7 mouse cellular contexts compared by ENCODE assay signal in the genomic region with DNA sequence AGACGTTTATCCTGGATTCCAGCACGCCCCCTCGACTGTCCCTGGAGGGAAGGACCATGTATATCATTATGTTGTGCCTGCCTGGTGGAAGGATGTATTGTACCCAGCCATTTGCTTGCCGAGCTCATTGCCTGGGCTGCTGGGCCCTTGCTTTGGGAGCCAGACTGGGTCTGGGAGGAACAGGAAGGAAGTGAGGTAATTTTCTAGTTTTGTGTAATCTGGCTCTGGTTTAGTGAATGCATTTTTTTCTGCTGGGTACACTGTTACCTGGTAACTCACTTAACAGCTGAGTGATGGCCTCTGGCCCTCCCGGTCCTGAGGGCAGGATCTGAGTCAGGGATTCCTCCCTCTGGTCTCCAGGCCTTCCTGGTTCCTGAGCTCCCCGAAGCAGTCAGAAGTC. TPM values are rescaled to one million over a fixed set of nuclear protein-coding genes. Genes with fewer than 3 reads are reported as not detected.
DNase-seq lines count a peak whose midpoint lies in the region; ATAC-seq and TF ChIP-seq lines count a peak whose summit lies in the region.

No protein-coding gene starts in this region.

- H3K27ac ChIP-seq in forebrain, embryonic 16.5 days (ENCODE audit: low read length) = no peak overlapping the region
- H3K27ac ChIP-seq in hindbrain, postnatal 0 days = peak overlapping the region; percentile 22; the same call in 1 of the 2 replicates
- H3K27ac ChIP-seq in neural tube, embryonic 15.5 days (replicated peaks) = peak overlapping the region; percentile 64; the same call in 1 of the 2 replicates

- no peak for TF ChIP-seq CTCF in hindbrain, postnatal 0 days (IDR thresholded peaks at IDR 0.05; ENCODE audit: low read depth)

- 33% methylated on average over 6 of the region's 6 CpGs for WGBS in forebrain, embryonic 16.5 days
- WGBS in hindbrain, postnatal 0 days = 26% methylated on average over 6 of the region's 6 CpGs
- WGBS in neural tube, embryonic 15.5 days = 23% methylated on average over 6 of the region's 6 CpGs

- no peak overlapping the region for H3K4me3 ChIP-seq in forebrain, embryonic 16.5 days (replicated peaks; ENCODE audit: low read length)
- no peak overlapping the region for H3K4me3 ChIP-seq in hindbrain, postnatal 0 days (ENCODE audit: low read length)
- H3K4me3 ChIP-seq in neural tube, embryonic 15.5 days (replicated peaks) = no peak overlapping the region

- H3K27me3 ChIP-seq in forebrain, embryonic 16.5 days (replicated peaks; ENCODE audit: control insufficient read depth, insufficient read depth, low read length) = no peaks in the 10 kb centered on the region
- no peaks in the 10 kb centered on the region for H3K27me3 ChIP-seq in hindbrain, postnatal 0 days (ENCODE audit: insufficient read depth, low read length)
- H3K27me3 ChIP-seq in neural tube, embryonic 15.5 days (replicated peaks) = no peaks in the 10 kb centered on the region

- DNase-seq in right cerebral cortex, adult 18-20 months = peak; percentile 13
- no peak for DNase-seq in right cerebral cortex, postnatal 10 days (ENCODE audit: low spot score in 2 of 2)
- DNase-seq in hindbrain, postnatal 0 days (ENCODE audit: low spot score) = peak; percentile 22
- no peak for DNase-seq in urinary bladder, adult 2 months (ENCODE audit: low spot score)
- no peak for DNase-seq in left cerebral cortex, adult 11 months (ENCODE audit: low spot score)

- H3K36me3 ChIP-seq in forebrain, embryonic 16.5 days (ENCODE audit: control insufficient read depth, insufficient read depth) = no peaks in the 10 kb centered on the region
- no peaks in the 10 kb centered on the region for H3K36me3 ChIP-seq in hindbrain, postnatal 0 days (ENCODE audit: insufficient read depth, low read length)
- H3K36me3 ChIP-seq in neural tube, embryonic 15.5 days = no peaks in the 10 kb centered on the region

- no peaks in the 10 kb centered on the region for H3K9me3 ChIP-seq in forebrain, embryonic 16.5 days (ENCODE audit: control insufficient read depth, low read length)
- H3K9me3 ChIP-seq in hindbrain, postnatal 0 days (ENCODE audit: low read length) = no peaks in the 10 kb centered on the region
- H3K9me3 ChIP-seq in neural tube, embryonic 15.5 days (replicated peaks) = no peaks in the 10 kb centered on the region

- peak; percentile 39 for ATAC-seq in forebrain, embryonic 16.5 days
- ATAC-seq in hindbrain, postnatal 0 days = peak; percentile 52; the same call in 1 of the 2 replicates
- ATAC-seq in neural tube, embryonic 15.5 days (ENCODE audit: low FRiP score) = peak; percentile 56

- H3K9ac ChIP-seq in forebrain, embryonic 16.5 days (replicated peaks; ENCODE audit: low read depth, low read length) = no peak overlapping the region
- no peak overlapping the region for H3K9ac ChIP-seq in hindbrain, postnatal 0 days (replicated peaks; ENCODE audit: low read length)
- no peak overlapping the region for H3K9ac ChIP-seq in neural tube, embryonic 15.5 days (replicated peaks)

- H3K4me2 ChIP-seq in forebrain, embryonic 16.5 days (ENCODE audit: low read length) = no peak overlapping the region
- no peak overlapping the region for H3K4me2 ChIP-seq in hindbrain, postnatal 0 days (ENCODE audit: low read depth, low read length)
- H3K4me2 ChIP-seq in neural tube, embryonic 15.5 days = no peak overlapping the region

- H3K4me1 ChIP-seq in forebrain, embryonic 16.5 days (replicated peaks; ENCODE audit: control insufficient read depth, insufficient read depth, low read length) = peaks cover 9% of the 10 kb centered on the region
- peaks cover 6% of the 10 kb centered on the region; the same call in 1 of the 2 replicates for H3K4me1 ChIP-seq in hindbrain, postnatal 0 days (ENCODE audit: insufficient read depth, low read length)
- peaks cover 34% of the 10 kb centered on the region for H3K4me1 ChIP-seq in neural tube, embryonic 15.5 days

RNA-seq across cellular contexts. Expression of a gene that starts 35.1 kb away (rescaled TPM):
- polyA plus RNA-seq in forebrain, embryonic 16.5 days (2015; fragmentation: Nextera tagmentation; extraction: Ambion mirVana) = 12.1 and 14.8 TPM in 2 replicates
- total RNA-seq in hindbrain, postnatal 0 days (2014; rRNA removed) = 49.3 and 63.3 TPM in 2 replicates
- 13.3 and 14.8 TPM in 2 replicates for polyA plus RNA-seq in hindbrain, postnatal 0 days (2015; fragmentation: Nextera tagmentation; extraction: Ambion mirVana)
- polyA plus RNA-seq in neural tube, embryonic 15.5 days (2015; fragmentation: Nextera tagmentation; extraction: Ambion mirVana) = 12.1 and 13.3 TPM in 2 replicates
- 12.7 and 15.4 TPM in 2 replicates for polyA plus RNA-seq in urinary bladder, adult 2 months (2012; rRNA removed)

Comparison
In these comparisons a context has a peak if more than half of its experiments do, and no peak if none do; other contexts are left out.
1. DNase-seq: peak in right cerebral cortex, adult 18-20 months (single experiment) and hindbrain, postnatal 0 days (single experiment); none in right cerebral cortex, postnatal 10 days (0 of 2), urinary bladder, adult 2 months (single experiment) and left cerebral cortex, adult 11 months (single experiment).
2. Peak in every context shown above with its lines, with median percentiles within 50 percentile points of each other: ATAC-seq.